Mouse (Mus musculus): ENCODE data around the gene Chtf18. TPM values are rescaled to one million over a fixed set of nuclear protein-coding genes. Genes with fewer than 3 reads are reported as not detected.

Gene Chtf18
- polyA plus RNA-seq, 1 experiment from 2014 or later: 45.9 TPM

- Histone ChIP-seq H3K36me3 (no peaks in the 10 kb centered on the region), H3K4me3 (no peak overlapping the region), H3K9me3 (no peaks in the 10 kb centered on the region), H3K4me2 (replicated peaks) (no peak overlapping the region), H3K4me1 (peaks cover 8% of the 10 kb centered on the region), H3K27ac (no peak overlapping the region), H3K9ac (no peak overlapping the region), H3K27me3 (no peaks in the 10 kb centered on the region)
- WGBS: 57% methylated on average over 9 of the region's 9 CpGs
- ATAC-seq (ENCODE audit: insufficient number of reproducible peaks, insufficient read depth, low FRiP score, low TSS enrichment): no peak
These were observed 26.2 kb downstream of the Chtf18 start for GRCm38 (mm10) chr17:25700863-25701496.

- ATAC-seq (ENCODE audit: insufficient number of reproducible peaks, insufficient read depth, low FRiP score, low TSS enrichment): no peak
- Histone ChIP-seq H3K27ac (no peak overlapping the region), H3K9me3 (no peaks in the 10 kb centered on the region), H3K27me3 (no peaks in the 10 kb centered on the region), H3K4me3 (no peak overlapping the region), H3K4me2 (replicated peaks) (no peak overlapping the region), H3K4me1 (peaks cover 8% of the 10 kb centered on the region), H3K36me3 (no peaks in the 10 kb centered on the region), H3K9ac (no peak overlapping the region)
- WGBS: 11% methylated on average over 7 of the region's 7 CpGs
These were observed 28.8 kb downstream of the Chtf18 start for GRCm38 (mm10) chr17:25698446-25698845.

GRCm38 (mm10) chr17:25696263-25696662 is 31.0 kb downstream of the Chtf18 start:
- ATAC-seq (ENCODE audit: insufficient number of reproducible peaks, insufficient read depth, low FRiP score, low TSS enrichment): no peak

GRCm38 (mm10) chr17:25688922-25689321 is 38.3 kb downstream of the Chtf18 start:
- WGBS: 79% methylated on average over 4 of the region's 4 CpGs
- no peak overlapping the region for H3K4me2 ChIP-seq (replicated peaks)
- no peak overlapping the region for H3K9ac ChIP-seq
- ATAC-seq (ENCODE audit: insufficient number of reproducible peaks, insufficient read depth, low FRiP score, low TSS enrichment): no peak
- no peaks in the 10 kb centered on the region for H3K36me3 ChIP-seq
- no peaks in the 10 kb centered on the region for H3K9me3 ChIP-seq
- no peak overlapping the region for H3K27ac ChIP-seq
- H3K27me3 ChIP-seq: no peaks in the 10 kb centered on the region
- no peak overlapping the region for H3K4me3 ChIP-seq
- no peaks in the 10 kb centered on the region for H3K4me1 ChIP-seq

More at GRCm38 (mm10) chr17:25696263-25696662, 31.0 kb downstream of the Chtf18 start:
- Histone ChIP-seq H3K4me2 (replicated peaks) (no peak overlapping the region), H3K4me3 (no peak overlapping the region), H3K4me1 (peaks cover 8% of the 10 kb centered on the region), H3K27ac (no peak overlapping the region), H3K9ac (no peak overlapping the region), H3K36me3 (no peaks in the 10 kb centered on the region), H3K9me3 (no peaks in the 10 kb centered on the region), H3K27me3 (no peaks in the 10 kb centered on the region)
- 13% methylated on average over 1 of the region's 1 CpGs for WGBS

- Histone ChIP-seq H3K27me3 (no peaks in the 10 kb centered on the region), H3K4me2 (replicated peaks) (no peak overlapping the region), H3K4me1 (no peaks in the 10 kb centered on the region), H3K9me3 (no peaks in the 10 kb centered on the region), H3K27ac (no peak overlapping the region), H3K9ac (no peak overlapping the region), H3K36me3 (no peaks in the 10 kb centered on the region), H3K4me3 (no peak overlapping the region)
- WGBS: 45% methylated on average over 7 of the region's 7 CpGs
- ATAC-seq (ENCODE audit: insufficient number of reproducible peaks, insufficient read depth, low FRiP score, low TSS enrichment): no peak
These were observed 40.9 kb downstream of the Chtf18 start for GRCm38 (mm10) chr17:25686323-25686722.

- WGBS: 81% methylated on average over 4 of the region's 4 CpGs
- H3K9me3 ChIP-seq: no peaks in the 10 kb centered on the region
- H3K4me2 ChIP-seq (replicated peaks): no peak overlapping the region
- H3K9ac ChIP-seq: no peak overlapping the region
- H3K4me3 ChIP-seq: no peak overlapping the region
- H3K36me3 ChIP-seq: no peaks in the 10 kb centered on the region
- no peaks in the 10 kb centered on the region; the same call in 1 of the 2 replicates for H3K27me3 ChIP-seq
- no peaks in the 10 kb centered on the region for H3K4me1 ChIP-seq
- ATAC-seq (ENCODE audit: insufficient number of reproducible peaks, insufficient read depth, low FRiP score, low TSS enrichment): no peak
- H3K27ac ChIP-seq: no peak overlapping the region
These were observed 45.6 kb downstream of the Chtf18 start for GRCm38 (mm10) chr17:25681636-25682035.

- no peak overlapping the region for H3K9ac ChIP-seq
- H3K4me2 ChIP-seq (replicated peaks): no peak overlapping the region
- no peaks in the 10 kb centered on the region; the same call in 1 of the 2 replicates for H3K9me3 ChIP-seq
- no peak overlapping the region for H3K27ac ChIP-seq
- no peaks in the 10 kb centered on the region for H3K4me1 ChIP-seq
- H3K36me3 ChIP-seq: no peaks in the 10 kb centered on the region
- H3K4me3 ChIP-seq: no peak overlapping the region
- WGBS: 23% methylated on average over 5 of the region's 5 CpGs
- H3K27me3 ChIP-seq: no peaks in the 10 kb centered on the region; the same call in 1 of the 2 replicates
- ATAC-seq (ENCODE audit: insufficient number of reproducible peaks, insufficient read depth, low FRiP score, low TSS enrichment): no peak
These were observed 47.4 kb downstream of the Chtf18 start for GRCm38 (mm10) chr17:25679818-25680217.

GRCm38 (mm10) chr17:25677969-25678368 is 49.2 kb downstream of the Chtf18 start:
- no peak for ATAC-seq (ENCODE audit: insufficient number of reproducible peaks, insufficient read depth, low FRiP score, low TSS enrichment)

GRCm38 (mm10) chr17:25672982-25673381 is 54.2 kb downstream of the Chtf18 start:
- H3K4me1 ChIP-seq: no peaks in the 10 kb centered on the region
- no peaks in the 10 kb centered on the region; the same call in 1 of the 2 replicates for H3K9me3 ChIP-seq
- no peak for ATAC-seq (ENCODE audit: insufficient number of reproducible peaks, insufficient read depth, low FRiP score, low TSS enrichment)
- H3K9ac ChIP-seq: no peak overlapping the region
- no peak overlapping the region for H3K4me3 ChIP-seq
- no peaks in the 10 kb centered on the region for H3K27me3 ChIP-seq
- H3K4me2 ChIP-seq (replicated peaks): no peak overlapping the region
- no peaks in the 10 kb centered on the region for H3K36me3 ChIP-seq
- no peak overlapping the region for H3K27ac ChIP-seq

More at GRCm38 (mm10) chr17:25677969-25678368, 49.2 kb downstream of the Chtf18 start:
- H3K9ac ChIP-seq: no peak overlapping the region
- H3K4me1 ChIP-seq: no peaks in the 10 kb centered on the region
- no peaks in the 10 kb centered on the region; the same call in 1 of the 2 replicates for H3K9me3 ChIP-seq
- no peaks in the 10 kb centered on the region; the same call in 1 of the 2 replicates for H3K27me3 ChIP-seq
- no peak overlapping the region for H3K4me3 ChIP-seq
- H3K27ac ChIP-seq: no peak overlapping the region
- 48% methylated on average over 6 of the region's 6 CpGs for WGBS
- H3K36me3 ChIP-seq: no peaks in the 10 kb centered on the region
- H3K4me2 ChIP-seq (replicated peaks): no peak overlapping the region

Small RNA genes within 50 kb of the gene (microRNA-seq; reads per million reads assigned to microRNA genes)
- gene Gm25083: not detected

Other genes with a start within 250 kb of the Chtf18 start
- 0.47 and 0.55 TPM in 2 replicates for gene Sstr5, start 230.1 kb downstream of the Chtf18 start, polyA plus RNA-seq (2016; fragmentation: Nextera tagmentation; extraction: Ambion mirVana)
- gene Sox8, start 156.7 kb downstream of the Chtf18 start, polyA plus RNA-seq (2016; fragmentation: Nextera tagmentation; extraction: Ambion mirVana): 11.8 and 13.2 TPM in 2 replicates
- 29.4 and 31.4 TPM in 2 replicates for gene Lmf1, start 148.3 kb downstream of the Chtf18 start, polyA plus RNA-seq (2016; fragmentation: Nextera tagmentation; extraction: Ambion mirVana)
- gene Gng13, start 10.2 kb downstream of the Chtf18 start, polyA plus RNA-seq (2016; fragmentation: Nextera tagmentation; extraction: Ambion mirVana): 2.6 and 5.6 TPM in 2 replicates
- gene Rpusd1, start 251 bp upstream of the Chtf18 start, polyA plus RNA-seq (2016; fragmentation: Nextera tagmentation; extraction: Ambion mirVana): 27.0 and 29.1 TPM in 2 replicates
- 0.35 and 0.41 TPM in 2 replicates for gene Mslnl, start 8.6 kb upstream of the Chtf18 start, polyA plus RNA-seq (2016; fragmentation: Nextera tagmentation; extraction: Ambion mirVana)
- gene Msln, start 27.0 kb upstream of the Chtf18 start, polyA plus RNA-seq (2016; fragmentation: Nextera tagmentation; extraction: Ambion mirVana): 0.37 and 0.38 TPM in 2 replicates
- gene Narfl, start 46.4 kb upstream of the Chtf18 start, polyA plus RNA-seq (2016; fragmentation: Nextera tagmentation; extraction: Ambion mirVana): 23.9 and 25.6 TPM in 2 replicates
- gene Haghl, start 58.3 kb upstream of the Chtf18 start, polyA plus RNA-seq (2016; fragmentation: Nextera tagmentation; extraction: Ambion mirVana): 93.0 and 95.4 TPM in 2 replicates
- 0.18 and 0.29 TPM in 2 replicates for gene Ccdc78, start 59.2 kb upstream of the Chtf18 start, polyA plus RNA-seq (2016; fragmentation: Nextera tagmentation; extraction: Ambion mirVana)
- gene Fam173a, start 65.5 kb upstream of the Chtf18 start, polyA plus RNA-seq (2016; fragmentation: Nextera tagmentation; extraction: Ambion mirVana): 72.0 and 77.0 TPM in 2 replicates
- not detected in 2 replicates for gene AC134908.4, start 68.2 kb upstream of the Chtf18 start, polyA plus RNA-seq (2016; fragmentation: Nextera tagmentation; extraction: Ambion mirVana)
- gene Metrn, start 69.7 kb upstream of the Chtf18 start, polyA plus RNA-seq (2016; fragmentation: Nextera tagmentation; extraction: Ambion mirVana): 58.7 and 65.9 TPM in 2 replicates
- gene Fbxl16, start 81.7 kb upstream of the Chtf18 start, polyA plus RNA-seq (2016; fragmentation: Nextera tagmentation; extraction: Ambion mirVana): 5.9 and 6.7 TPM in 2 replicates
- gene Wdr24, start 96.2 kb upstream of the Chtf18 start, polyA plus RNA-seq (2016; fragmentation: Nextera tagmentation; extraction: Ambion mirVana): 26.0 and 29.6 TPM in 2 replicates
- gene Jmjd8, start 101.4 kb upstream of the Chtf18 start, polyA plus RNA-seq (2016; fragmentation: Nextera tagmentation; extraction: Ambion mirVana): 53.9 and 57.0 TPM in 2 replicates
- gene Stub1, start 106.0 kb upstream of the Chtf18 start, polyA plus RNA-seq (2016; fragmentation: Nextera tagmentation; extraction: Ambion mirVana): 334 and 338 TPM in 2 replicates
- gene Rhbdl1, start 109.9 kb upstream of the Chtf18 start, polyA plus RNA-seq (2016; fragmentation: Nextera tagmentation; extraction: Ambion mirVana): 1.2 and 1.6 TPM in 2 replicates
- 1.5 and 2.4 TPM in 2 replicates for gene Gm20683, start 114.3 kb upstream of the Chtf18 start, polyA plus RNA-seq (2016; fragmentation: Nextera tagmentation; extraction: Ambion mirVana)
- 23.0 and 26.9 TPM in 2 replicates for gene Rhot2, start 117.4 kb upstream of the Chtf18 start, polyA plus RNA-seq (2016; fragmentation: Nextera tagmentation; extraction: Ambion mirVana)
- 36.3 and 42.0 TPM in 2 replicates for gene Wdr90, start 134.1 kb upstream of the Chtf18 start, polyA plus RNA-seq (2016; fragmentation: Nextera tagmentation; extraction: Ambion mirVana)
- gene Mcrip2, start 141.3 kb upstream of the Chtf18 start, polyA plus RNA-seq (2016; fragmentation: Nextera tagmentation; extraction: Ambion mirVana): 9.0 and 10.1 TPM in 2 replicates
- 56.8 and 57.0 TPM in 2 replicates for gene Mettl26, start 147.7 kb upstream of the Chtf18 start, polyA plus RNA-seq (2016; fragmentation: Nextera tagmentation; extraction: Ambion mirVana)
- gene Wfikkn1, start 153.4 kb upstream of the Chtf18 start, polyA plus RNA-seq (2016; fragmentation: Nextera tagmentation; extraction: Ambion mirVana): 0.45 and 0.62 TPM in 2 replicates
- 37.4 and 40.9 TPM in 2 replicates for gene Rab40c, start 192.3 kb upstream of the Chtf18 start, polyA plus RNA-seq (2016; fragmentation: Nextera tagmentation; extraction: Ambion mirVana)
- 49.9 and 51.7 TPM in 2 replicates for gene Pigq, start 217.5 kb upstream of the Chtf18 start, polyA plus RNA-seq (2016; fragmentation: Nextera tagmentation; extraction: Ambion mirVana)
- 0.14 and 0.69 TPM in 2 replicates for gene Nhlrc4, start 217.5 kb upstream of the Chtf18 start, polyA plus RNA-seq (2016; fragmentation: Nextera tagmentation; extraction: Ambion mirVana)
- 0.14 and 0.20 TPM in 2 replicates for gene A930017K11Rik, start 225.1 kb upstream of the Chtf18 start, polyA plus RNA-seq (2016; fragmentation: Nextera tagmentation; extraction: Ambion mirVana)

All from embryonic facial prominence, embryonic 12.5 days (tissue).